Mouse (Mus musculus): ENCODE results near the gene Optn.

Optn gene

DNA sequence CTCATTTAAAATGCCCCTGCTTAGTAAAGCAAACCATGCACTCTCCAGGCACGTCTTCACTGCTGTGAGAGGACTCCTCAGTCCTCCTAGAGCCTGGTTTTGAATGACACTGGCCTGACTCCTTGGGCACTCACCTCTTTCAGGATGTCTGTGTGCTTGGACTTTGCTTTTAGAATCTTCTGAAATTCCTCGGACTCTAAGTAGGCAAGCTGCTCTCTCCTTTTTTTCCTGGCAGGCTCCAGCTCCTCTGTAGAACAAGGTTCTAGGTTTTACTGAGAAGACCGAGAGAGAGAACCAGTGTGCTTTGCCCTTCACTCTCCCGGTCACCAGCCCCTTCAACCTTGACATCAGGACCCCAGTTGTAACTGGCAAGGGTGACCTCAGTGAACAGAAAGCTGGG is 69.4 kb downstream of the Optn start:
- ATAC-seq (ENCODE audit: insufficient number of reproducible peaks, low FRiP score, low TSS enrichment): no peak

DNA sequence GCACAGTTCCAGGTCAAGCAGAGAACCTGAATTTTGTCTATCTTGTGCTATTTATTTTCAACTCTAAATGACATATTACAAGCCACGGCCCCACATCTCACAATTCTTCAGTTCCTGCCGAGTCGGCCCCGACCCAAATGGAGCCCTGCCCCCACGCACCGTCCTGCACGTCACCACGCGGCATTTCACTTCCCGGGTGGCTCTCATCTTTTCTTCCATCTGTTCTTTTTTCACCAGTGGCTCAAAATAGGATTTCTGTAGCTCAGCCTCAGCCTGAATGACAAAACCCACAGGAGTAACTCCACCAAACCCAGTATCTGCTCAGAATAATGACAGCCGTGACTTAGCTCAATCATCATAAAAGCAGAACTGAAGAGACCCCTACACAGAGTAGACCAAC is 70.3 kb downstream of the Optn start:
- ATAC-seq (ENCODE audit: insufficient number of reproducible peaks, low FRiP score, low TSS enrichment): no peak

GRCm38 (mm10) chr2:4988826-4989424 is 74.9 kb downstream of the Optn start:
- ATAC-seq (ENCODE audit: insufficient number of reproducible peaks, low FRiP score, low TSS enrichment): no peak

- ATAC-seq (ENCODE audit: insufficient number of reproducible peaks, low FRiP score, low TSS enrichment): no peak
Observed at GRCm38 (mm10) chr2:4987388-4988180, 76.3 kb downstream of the Optn start.

DNA sequence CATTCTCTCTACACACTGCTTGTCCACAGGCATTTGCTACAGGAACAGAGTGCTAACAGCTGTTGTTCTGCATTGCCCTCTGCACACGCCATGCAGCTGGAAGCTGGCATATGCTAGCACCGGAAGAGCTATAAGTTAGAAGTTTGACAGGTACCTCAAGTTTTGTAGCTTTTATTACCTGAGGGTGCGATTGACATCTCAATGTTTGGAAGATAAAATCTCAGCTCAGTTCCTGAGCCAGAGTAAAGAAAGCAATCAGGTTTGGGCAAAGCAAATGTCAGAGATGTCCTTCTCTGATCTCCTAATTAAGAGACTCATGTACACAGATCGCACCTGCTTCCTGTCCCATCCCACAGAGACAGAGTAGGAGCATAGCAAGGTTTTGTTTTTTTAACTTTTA is 77.1 kb downstream of the Optn start:
- no peak for ATAC-seq (ENCODE audit: insufficient number of reproducible peaks, low FRiP score, low TSS enrichment)

DNA sequence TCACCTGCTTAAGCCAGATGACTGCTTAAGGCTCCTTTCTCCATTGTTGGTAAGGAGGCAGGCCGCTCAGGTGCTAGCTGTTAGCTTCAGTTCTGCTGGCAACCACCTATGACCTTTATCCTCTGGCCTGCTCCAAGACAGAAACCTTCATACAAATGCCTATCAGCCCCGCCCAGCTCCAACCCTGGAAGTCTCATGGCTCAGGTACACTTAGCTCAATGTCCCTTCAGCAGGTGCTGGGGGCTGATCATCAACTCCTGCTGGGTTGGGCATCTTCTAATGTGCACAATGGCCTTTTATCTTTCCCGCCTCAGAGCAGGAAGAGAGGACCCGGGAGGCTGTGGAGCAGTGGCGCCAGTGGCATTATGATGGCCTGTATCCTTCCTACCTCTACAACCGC is 78.9 kb downstream of the Optn start:
- ATAC-seq (ENCODE audit: insufficient number of reproducible peaks, low FRiP score, low TSS enrichment): no peak

DNA sequence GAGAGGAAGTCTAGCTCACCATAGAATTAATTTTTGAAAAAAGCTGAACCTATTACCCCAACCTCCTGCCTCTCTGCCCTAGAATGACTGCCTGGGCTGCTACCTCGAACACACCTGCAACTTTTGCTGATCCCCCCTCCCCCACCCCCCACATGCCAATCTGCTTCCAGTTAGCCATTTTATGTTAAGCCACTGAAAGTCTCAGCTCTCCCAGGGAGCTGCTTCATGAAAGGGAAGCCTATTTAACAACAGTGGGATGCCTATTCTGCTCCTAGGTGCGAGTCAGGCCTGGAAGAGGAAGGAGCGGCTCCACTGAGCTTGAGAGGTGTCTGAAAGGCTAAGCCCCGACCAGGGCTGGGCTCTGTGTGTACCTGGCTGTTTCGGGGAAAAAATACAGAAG is 79.9 kb downstream of the Optn start:
- no peak for ATAC-seq (ENCODE audit: insufficient number of reproducible peaks, low FRiP score, low TSS enrichment)

GRCm38 (mm10) chr2:4978091-4978490 is 85.8 kb downstream of the Optn start:
- ATAC-seq (ENCODE audit: insufficient number of reproducible peaks, low FRiP score, low TSS enrichment): no peak

DNA sequence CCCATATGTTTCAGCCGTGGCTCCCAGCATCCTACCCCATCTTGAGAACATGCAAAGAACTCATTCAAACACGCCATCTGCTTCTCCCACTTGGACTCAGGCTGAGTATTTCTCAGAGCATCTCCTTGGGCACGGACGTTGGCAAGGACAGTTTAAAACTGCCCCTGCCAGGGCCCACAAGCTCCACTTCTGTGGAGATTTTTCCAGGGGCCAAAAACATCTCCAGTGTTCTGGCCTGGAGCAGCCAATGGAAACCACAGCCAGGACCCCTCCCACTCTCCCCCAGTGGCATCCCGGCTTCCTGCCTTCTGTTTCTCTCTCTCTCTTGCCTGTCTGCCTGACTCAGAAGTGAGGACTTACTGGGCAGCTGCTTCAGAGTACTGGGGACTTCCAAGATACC is 88.0 kb downstream of the Optn start, which contains the start of gene Ucma:
Ucma (plus strand) TSS at position 316 of the 400 bp plus-strand sequence.
- ATAC-seq (ENCODE audit: insufficient number of reproducible peaks, low FRiP score, low TSS enrichment): no peak
